Mouse (Mus musculus) right cerebral cortex, adult 2 months (tissue): ENCODE results near the gene Vps13c.

Source experiments
- DNase-seq, 2 experiments: peaks; one replicate each; pipeline ENCODE4 v3.0.0; 2021 to 2022; ENCODE audit warnings: low spot score in 2 of 2

Gene Vps13c

GRCm38 (mm10) chr9:68020776-68021365 is 180.7 kb downstream of the Vps13c start:
- no peak for DNase-seq

- no peak for DNase-seq
Measured at GRCm38 (mm10) chr9:68022311-68023043, 182.3 kb downstream of the Vps13c start.

- DNase-seq = peak; percentile 27 to 38
Measured at GRCm38 (mm10) chr9:68028631-68029030, 188.4 kb downstream of the Vps13c start.

- no peak for DNase-seq
Measured at GRCm38 (mm10) chr9:68033771-68034170, 193.6 kb downstream of the Vps13c start.
